Mouse (Mus musculus): ENCODE data around the gene Fcrlb.
A peak's percentile ranks its signal among the peaks of the same experiment; 100 is the strongest.

Fcrlb gene

GRCm38 (mm10) chr1:170907456-170908191 lies 5.1 kb downstream of the Fcrlb start:
- DNase-seq (ENCODE audit: low spot score): peak; percentile 21

DNA sequence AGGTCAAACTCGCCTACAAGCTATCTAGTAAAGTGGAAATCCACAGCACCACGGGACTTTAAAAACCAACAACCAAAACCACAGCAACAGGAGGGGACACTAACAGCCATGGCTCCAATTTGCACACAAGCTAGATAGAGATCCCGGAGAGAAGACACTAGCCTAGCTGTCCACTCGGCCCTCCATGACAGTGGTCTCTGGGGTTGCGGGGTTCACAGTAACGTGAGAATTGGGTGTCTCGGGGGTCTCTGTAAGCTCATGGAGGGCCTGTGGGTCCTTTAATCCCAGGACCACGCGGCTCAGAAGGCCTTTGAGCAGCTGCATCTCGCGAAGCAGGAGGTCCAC lies 5.7 kb downstream of the Fcrlb start:
- no peak for DNase-seq (ENCODE audit: low spot score)

- DNase-seq (ENCODE audit: low spot score): no peak
These were observed 9.3 kb downstream of the Fcrlb start for GRCm38 (mm10) chr1:170903485-170903884.

DNA sequence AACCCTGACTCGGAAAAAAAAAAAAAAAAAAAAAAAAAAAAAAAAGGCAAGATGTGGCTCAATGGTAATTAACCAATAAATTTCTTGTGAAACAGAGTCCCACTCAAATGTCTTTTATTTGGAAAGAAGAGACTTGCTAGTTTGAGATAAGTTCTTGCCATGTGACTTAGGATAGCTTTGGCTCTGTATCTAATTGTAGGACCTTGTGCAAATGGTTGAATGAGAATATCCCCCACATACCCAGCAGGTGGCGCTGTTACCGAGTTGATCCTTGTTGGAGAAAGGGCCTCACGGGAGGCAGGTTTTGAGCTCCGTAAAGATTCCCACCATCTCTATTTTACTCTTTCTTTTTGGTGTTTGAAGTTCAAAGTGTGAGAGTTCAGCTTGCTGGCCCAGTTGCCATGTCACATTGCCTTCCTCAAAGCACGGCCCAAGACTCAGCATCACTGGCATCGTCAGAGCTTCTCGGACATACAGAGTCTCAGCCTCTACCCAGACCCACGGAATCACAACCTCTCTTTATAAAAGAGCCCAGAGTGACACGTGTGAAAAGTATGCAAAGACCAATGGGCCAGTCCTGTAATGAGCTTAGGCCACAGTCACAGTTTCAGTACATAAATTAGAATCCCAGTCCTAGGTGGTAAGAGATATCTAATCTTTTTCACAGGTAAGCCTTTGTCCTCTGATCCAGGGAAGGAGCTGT lies 11.1 kb downstream of the Fcrlb start:
- peak; percentile 84 for DNase-seq (ENCODE audit: low spot score)

DNA sequence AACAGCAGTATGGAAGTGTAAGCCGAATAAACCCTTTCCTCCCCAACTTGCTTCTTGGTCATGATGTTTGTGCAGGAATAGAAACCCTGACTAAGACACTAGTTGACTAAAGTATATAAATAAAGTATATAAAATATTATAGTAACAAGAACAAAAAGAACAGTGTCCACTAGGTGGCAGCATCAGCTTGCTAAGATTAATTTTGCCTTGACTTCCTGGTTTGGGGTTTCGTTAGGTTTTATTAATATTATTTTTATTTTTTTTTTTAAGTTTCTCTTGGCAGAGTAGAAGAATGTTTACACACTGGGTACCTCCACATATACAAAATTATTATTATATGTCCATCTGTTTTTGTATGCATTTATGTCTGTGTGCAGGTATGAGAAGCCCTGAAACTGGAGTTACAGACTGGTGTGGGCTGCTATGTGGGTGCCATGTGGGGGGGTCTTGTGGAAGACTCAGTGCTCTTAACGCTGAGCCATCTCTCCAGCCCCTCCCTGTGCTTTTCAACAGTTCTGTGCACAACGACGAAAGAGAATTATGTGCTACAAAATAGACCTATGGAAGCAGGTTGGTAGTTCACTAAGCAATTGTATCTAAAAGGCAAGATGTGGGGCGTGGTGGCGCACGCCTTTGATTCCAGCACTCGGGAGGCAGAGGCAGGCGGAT lies 11.8 kb downstream of the Fcrlb start:
- peak; percentile 42 for DNase-seq (ENCODE audit: low spot score)

DNA sequence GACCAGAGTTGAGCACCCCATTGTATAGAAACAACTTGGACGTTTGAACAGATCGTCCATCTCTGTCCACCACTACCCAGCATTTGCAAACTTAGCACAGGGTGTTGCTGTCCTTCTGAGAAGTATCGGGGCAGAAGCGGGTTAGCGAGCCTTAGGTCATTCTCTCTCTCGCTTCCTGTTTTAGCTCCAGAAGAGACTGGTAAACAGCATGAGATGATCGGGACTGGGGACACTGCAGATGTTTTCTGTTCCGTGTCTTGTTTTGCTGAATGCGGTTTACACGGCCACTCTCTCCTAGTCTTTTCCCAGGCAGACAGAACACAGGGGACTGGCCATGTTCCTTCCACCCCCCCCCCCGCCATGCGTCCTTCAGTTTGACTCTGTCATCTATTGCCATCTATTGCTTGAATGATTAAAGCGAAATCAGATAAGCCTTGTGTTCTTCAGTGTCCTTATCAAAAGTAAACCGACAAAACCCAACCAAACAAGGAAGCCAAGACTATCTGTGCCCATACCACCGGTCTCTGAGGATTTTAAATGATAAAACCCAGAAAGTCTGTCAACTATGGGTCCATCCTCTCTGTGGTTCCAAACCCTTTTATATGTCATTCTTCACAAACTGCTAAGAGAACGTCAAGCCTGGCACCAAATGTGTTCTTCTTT lies 14.2 kb downstream of the Fcrlb start:
- no peak for DNase-seq (ENCODE audit: low spot score)

- no peak for DNase-seq (ENCODE audit: low spot score)
These were observed 16.0 kb downstream of the Fcrlb start for GRCm38 (mm10) chr1:170896651-170897281.

GRCm38 (mm10) chr1:170894603-170895602 lies 17.8 kb downstream of the Fcrlb start:
- no peak for DNase-seq (ENCODE audit: low spot score)

DNA sequence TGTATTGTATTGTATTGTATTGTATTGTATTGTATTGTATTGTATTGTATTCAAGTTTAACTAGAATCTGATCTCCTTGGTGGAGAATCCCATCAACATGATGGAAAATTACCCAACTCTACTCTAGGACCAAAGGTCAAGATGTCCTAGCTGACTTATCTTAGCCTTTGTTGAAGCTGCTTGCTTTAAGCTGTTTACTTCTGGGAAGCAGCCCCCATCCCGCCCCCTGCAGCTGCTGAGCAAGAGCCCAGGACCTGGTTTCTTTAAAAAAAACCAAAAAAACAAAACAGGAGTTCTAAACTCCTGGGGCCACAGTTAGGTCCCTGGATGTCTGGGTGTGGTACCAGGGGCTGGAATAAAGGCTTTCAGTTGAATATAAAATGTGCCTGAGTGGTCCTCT lies 20.5 kb downstream of the Fcrlb start:
- no peak for DNase-seq (ENCODE audit: low spot score)

DNA sequence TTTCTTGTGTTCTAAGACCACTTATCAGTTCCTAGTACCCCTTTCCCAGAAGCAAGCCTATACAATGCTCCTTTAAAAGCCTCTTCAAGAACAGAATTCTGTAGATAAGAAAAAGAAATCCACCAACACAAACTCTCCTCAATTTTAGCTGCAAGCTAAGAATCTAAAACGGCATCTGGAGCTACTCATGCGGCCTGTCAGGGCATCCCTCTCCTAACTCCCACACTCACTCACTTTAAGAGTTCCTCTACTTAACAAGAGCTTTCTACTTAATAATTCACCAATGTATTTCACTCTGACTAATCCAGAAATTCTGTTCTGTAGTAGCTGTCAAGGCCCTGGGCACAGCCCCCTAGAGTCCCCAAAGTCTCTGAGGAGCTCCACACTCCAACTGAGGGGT lies 21.1 kb downstream of the Fcrlb start:
- DNase-seq (ENCODE audit: low spot score): no peak

- no peak for DNase-seq (ENCODE audit: low spot score)
These were observed 23.4 kb downstream of the Fcrlb start for GRCm38 (mm10) chr1:170889310-170889709.

- no peak for DNase-seq (ENCODE audit: low spot score)
These were observed 26.7 kb downstream of the Fcrlb start for GRCm38 (mm10) chr1:170886044-170886458.

GRCm38 (mm10) chr1:170884978-170885561 lies 27.7 kb downstream of the Fcrlb start, which contains the start of the genes Gm26620 and Dusp12:
Gene Gm26620 (plus strand): TSS chr1:170885065.
Gene Dusp12 (minus strand): TSS chr1:170885540.
- DNase-seq (ENCODE audit: low spot score): peak; percentile 87

DNA sequence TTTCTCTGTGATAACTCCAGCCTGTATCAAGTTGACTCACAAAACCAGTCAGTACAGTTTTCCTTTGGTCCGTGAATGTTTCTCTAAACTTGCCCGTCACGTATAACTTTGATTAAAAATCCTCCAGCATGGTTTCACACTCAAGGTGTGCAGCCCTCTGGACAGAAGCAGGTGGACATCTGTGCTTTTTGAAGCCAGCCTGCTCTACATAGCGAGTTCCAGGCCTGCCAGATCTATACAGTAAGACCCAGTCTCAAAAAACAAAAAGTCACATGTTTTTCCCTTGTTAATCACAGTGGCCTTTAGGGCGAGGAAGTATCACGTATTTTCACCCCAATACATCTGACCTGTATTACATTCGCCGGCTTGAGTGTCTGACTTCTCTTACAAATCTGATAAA lies 28.4 kb downstream of the Fcrlb start:
- DNase-seq (ENCODE audit: low spot score): no peak

GRCm38 (mm10) chr1:170882915-170883485 lies 29.7 kb downstream of the Fcrlb start:
- no peak for DNase-seq (ENCODE audit: low spot score)

DNA sequence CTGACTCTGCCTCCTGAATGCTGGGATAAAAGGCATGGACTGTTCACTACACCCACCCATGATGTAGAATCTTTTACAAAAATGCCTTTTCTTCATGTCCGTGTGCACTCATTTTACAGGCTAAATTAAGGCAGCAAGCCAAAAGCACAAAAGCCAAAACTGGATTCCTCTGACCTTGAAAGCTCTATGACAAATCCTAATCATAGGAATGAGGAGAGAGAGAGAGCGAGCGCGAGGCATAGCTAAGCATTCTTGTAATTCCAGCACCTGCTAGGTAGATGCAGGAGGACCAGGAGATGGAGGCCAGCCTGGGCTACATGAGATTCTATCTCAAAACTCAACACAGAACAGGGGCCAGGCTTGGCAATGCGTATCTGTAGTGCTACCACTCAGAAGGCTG lies 35.8 kb downstream of the Fcrlb start:
- DNase-seq (ENCODE audit: low spot score): no peak

DNA sequence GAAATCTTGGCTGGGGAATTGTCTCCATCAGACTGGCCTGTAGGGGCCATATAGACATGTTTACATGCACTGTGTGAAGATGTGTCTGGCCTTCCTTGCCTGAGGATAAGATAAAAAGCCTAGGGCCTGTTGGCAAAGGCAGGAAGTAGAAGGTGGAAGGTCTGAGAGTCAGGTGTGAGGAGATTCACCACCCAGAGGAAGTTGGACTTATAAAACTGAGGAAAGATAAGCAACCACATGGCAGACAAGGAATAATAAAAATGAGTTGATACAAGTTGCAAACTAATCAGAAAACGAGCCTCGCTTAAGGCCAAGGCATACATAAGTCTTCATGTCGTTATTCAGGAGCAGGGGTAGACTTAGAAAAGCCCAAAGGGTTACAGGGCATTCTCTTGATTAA lies 37.1 kb downstream of the Fcrlb start:
- DNase-seq (ENCODE audit: low spot score): no peak

GRCm38 (mm10) chr1:170871961-170872360 lies 40.8 kb downstream of the Fcrlb start:
- no peak for DNase-seq (ENCODE audit: low spot score)

DNA sequence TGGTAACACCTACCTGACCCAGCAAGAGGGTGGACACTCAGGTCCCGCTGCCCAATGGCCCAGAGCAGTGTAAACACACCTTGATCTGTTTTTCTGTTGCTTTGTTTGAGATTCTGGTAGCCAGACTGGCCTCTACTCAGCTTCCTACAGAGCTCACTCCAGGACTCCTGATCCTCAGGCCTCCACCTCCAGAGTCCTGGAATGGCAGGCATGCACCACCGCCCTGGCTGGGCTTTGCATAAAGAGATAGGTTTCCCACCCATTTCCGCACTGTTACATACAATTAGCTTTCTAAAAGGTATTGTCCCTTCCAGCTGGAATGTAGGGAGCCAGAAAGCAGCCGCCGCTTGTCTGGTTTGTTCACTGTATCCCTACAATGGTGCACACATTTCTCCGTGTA lies 41.3 kb downstream of the Fcrlb start:
- DNase-seq (ENCODE audit: low spot score): no peak

DNA sequence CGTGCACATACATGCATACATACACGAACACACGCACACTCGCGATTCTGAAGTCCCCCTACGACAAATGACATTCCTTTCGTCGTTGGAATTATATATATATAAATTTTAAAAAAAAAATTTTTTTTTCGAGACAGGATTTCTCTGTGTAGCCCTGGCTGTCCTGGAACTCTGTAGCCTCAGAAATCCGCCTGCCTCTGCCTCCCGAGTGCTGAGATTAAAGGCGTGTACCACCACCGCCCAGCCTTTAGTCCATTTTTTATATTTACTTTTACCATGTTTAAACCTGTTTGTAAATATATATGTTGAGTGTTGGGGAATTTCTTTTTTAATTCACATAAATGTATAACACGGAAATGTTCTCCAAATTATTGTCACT lies 43.8 kb downstream of the Fcrlb start:
- DNase-seq (ENCODE audit: low spot score): no peak
